Mouse (Mus musculus) layer of hippocampus, postnatal 25 days (tissue): ENCODE measurements around the gene Tcta. TPM values are rescaled to one million over a fixed set of nuclear protein-coding genes. Genes with fewer than 3 reads are reported as not detected.
"Not testable (repeated sequence)": the region's sequence is repeated elsewhere in the genome, so short reads cannot be mapped to it uniquely, and the experiment has no call there.

Experiments
- DNase-seq, 2 experiments: peaks; one replicate each; pipeline ENCODE4 v3.0.0; 2022; ENCODE audit warnings: mixed read lengths in 2 of 2, low spot score in 1 of 2; ENCODE audit errors: extremely low spot score in 1 of 2
- total RNA-seq, 2 experiments: library from RNA; stranded (reverse); gene quantifications; 2 replicates each; pipeline ENCODE4 v1.2.3; 2021

Tcta gene
- total RNA-seq, 2 experiments from 2014 or later, result 36.0 to 37.9 TPM

DNA sequence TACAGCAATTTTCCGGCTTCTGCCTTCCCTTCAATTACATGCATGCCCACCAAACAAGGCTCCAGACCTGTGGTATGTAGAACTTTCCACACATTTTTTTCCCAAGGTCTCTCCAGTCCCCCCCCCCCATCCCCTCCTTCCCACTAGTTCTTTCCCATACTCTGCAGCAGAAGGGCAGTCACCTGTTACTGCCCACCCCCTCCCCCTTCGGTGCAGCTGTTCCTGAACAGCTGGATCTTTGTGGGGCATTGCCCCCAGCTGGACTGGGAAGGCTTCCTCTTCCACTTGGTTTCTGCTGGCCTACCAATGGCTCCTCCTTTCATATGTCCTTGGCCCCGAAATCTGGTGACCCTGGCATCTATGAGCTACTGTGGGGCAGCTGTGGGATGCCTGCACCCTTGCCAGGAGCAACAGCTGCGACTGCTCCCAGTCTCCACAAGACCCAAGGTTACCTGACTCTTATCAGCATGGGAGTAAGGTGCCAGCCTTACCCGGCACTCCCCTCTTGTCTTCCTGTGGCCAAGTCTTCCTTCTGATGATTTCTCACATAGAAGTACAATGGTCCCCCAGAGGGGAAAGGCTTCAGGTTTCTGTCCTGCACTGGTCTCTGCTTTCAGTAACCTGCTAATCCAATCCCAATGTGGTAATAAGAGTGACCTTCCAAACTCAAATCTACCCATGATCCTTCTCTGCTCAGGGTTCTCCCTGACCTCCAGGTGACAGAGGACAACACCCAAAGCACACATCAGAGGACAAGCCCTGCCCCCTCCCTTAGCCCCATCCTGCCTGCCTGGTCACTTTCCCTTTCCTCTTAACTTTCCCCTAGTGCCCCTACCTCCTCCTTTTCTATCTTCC lies 31.3 kb downstream of the Tcta start:
- DNase-seq, result no peak

DNA sequence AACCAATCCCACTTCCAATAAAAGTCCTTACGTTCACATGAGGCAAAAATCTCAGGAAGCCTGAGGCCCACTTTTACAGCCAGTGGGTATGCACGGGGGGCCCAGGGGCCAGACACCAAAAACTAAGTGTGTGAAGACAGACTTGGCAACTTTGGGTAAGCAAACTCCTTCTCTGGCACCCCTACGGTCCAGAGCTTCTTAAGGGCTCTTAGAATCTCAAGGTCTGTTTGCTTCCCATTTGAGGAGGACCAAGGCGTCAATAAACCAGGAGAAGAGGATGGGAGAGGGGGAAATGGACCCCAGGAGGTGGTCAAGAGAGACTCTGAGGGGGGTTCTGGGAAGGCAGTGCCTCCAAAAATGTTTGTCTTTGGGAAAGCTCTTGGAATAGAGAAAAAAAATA lies 32.5 kb downstream of the Tcta start:
- DNase-seq, result no peak

DNA sequence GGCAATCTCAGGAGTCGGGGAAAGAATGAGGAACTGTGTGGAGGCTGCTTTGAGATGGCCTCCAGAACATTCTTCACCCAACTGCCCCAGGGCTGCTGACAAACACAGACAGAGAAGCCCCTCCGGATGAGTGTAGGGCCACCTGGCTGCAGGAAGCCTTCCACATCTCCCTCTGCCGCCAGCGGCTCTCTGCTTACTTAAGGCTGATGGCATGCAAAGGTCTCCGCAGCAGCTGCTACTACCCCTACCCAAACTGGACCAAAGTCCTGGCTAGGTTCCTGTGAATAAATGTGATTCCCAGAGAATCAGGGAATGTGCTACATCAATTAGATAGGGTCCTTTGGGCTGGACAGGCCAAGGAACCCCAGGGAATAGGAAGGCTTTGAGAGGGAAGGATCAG lies 33.3 kb downstream of the Tcta start:
- no peak for DNase-seq

DNA sequence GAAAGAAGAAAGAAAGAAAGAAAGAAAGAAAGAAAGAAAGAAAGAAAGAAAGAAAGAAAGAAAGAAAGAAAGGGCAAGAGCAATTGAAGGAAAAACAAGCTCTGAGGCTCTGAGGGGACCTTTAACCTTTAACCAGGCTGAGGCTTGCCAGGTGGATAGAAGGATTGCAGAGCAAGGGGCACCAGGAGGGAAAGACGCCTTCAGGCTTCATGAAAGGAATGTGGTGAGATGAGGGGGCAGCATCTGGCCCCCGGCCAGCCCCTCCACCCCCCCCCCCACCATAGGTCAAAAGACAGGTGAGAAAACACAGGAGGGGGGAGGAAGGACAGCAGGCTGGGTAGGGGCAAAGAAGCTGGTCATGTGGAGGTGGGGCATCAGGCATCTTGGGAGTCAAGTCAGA lies 34.0 kb downstream of the Tcta start:
- DNase-seq, result no peak

DNA sequence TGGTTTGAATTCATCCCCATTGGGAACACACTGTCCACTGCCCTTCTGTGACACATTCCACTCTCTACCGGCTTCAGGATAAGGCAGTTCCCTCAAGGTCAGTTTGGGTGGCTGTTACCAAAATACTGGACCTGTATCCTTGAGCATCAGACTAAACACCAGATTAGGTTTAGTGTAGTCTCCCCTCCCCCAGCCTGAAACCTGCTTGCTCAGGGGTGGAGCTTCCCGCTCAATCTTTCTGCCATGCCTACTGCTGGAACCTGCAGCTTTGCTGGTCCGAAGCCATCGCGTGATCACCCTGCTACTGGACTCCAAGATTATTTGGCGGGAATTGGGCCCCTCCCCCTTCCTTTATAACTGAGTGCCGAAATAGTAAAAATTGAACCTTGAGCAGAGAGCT lies 37.3 kb downstream of the Tcta start:
- not testable (repeated sequence) for DNase-seq

DNA sequence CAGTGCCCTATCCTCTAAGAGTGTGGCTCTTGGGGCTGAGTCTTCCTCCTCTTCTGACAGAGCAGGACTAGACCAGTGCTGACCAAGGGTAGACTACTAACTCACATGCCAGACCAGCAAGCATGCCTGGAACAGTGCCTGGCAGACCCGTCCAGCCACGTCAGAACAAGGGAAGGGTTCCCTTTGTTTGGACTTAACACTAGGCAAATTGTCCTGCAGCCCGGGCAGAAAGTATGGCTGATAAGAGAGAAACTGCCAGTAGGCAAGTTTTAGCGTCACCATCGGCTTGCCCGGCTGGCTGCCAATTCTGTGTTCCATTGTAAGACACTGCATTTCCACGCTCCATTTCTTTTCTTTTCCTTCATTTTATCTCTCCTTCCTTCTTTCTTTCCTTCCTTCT lies 38.3 kb downstream of the Tcta start:
- DNase-seq, result no peak

DNA sequence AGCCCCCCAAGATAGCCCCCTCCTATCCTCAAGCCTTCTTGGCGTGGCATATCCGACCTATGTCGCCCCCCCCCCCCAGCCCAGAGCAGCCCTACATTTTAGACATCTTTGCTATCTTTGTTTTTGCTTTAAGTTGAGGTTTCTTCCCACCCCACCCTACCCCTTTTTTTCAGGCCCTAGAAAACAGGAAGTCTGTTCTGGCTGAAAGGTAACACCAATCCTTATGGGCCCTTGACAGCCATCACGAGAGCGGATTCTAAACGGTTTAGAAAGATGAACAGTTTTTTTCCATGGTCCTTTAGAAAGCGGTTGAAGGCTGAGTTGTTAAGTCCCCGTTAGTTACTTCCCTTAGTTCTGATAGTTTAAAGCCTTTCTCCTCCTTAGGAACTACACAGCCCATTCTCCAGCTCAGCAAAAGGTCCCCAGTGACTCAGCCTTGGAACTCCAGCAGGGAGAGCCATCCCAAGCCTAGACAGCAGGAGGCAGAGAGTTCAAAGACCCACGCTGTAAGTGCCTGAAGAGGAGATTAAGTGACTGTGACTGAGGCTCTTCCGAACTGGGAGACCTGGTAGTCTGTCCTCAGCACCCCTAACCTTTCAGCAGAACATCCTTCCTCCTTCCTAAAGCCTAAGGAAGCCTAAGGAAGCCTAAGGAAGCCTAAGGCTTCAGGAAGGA lies 39.6 kb downstream of the Tcta start:
- DNase-seq, result no peak

DNA sequence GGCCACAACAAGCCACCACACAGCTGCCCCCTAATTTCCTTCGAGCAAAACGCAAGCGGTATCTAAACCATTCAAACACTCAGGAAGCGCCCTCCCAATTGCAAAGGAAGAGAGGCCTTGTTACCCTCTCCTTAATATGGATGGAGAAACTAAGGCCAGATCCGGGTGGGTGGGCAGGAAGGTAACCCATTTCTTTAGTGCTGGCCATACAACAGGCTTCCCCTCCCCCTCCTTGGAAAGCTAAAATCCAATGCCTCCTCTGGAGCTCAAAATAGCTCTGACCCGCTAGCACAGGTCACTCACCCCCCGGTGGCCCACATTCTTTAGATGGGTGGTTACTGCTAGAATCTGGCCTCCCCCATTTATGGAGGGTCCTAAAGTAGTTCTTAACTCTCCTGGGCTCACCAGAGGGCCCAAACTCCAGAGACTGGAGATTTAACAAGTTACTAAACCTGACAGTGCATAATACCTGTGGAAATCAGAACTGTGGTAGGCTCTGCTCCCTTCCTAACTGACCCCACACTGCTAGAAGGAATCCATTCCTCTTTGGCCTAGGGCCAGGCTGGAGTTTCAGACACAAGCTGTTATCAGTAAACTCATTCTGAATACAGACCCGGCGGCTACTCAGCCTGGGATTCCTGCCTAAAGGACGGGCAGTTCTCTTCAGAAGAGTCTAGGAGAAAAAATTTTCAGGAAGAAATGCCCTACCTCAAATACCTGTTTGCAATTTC lies 41.6 kb downstream of the Tcta start:
- DNase-seq, result peak in 1 of 2 experiments; percentile 15

DNA sequence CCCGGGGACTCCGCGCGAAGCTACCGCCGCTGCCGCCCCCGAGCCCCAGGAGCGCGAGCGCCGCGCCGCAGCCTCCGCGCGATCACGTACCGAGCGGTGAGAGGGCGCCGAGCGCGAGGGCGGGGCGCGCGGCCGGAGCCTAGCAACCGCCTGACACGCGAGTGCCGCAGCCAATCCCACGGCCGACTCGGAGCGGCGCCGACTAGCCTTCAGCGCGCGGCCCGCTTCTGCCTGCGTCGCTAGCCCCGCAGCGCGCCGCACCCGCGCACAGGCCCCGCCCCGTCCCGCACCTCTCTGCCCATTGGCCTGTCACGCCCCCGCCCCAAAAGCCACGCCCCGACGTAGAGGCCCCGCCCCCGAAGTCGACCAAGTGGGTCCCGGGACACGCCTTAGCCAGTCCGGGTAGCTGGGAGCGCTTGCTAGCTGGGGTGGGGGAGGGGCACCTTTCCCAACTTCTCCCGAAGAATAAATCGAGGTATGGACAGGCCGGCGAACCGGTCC lies 42.2 kb downstream of the Tcta start, which contains the start of gene Dag1:
TSS of gene Dag1 (minus strand) at position 269 of the 501 bp plus-strand sequence.
- peak; percentile 92 for DNase-seq

DNA sequence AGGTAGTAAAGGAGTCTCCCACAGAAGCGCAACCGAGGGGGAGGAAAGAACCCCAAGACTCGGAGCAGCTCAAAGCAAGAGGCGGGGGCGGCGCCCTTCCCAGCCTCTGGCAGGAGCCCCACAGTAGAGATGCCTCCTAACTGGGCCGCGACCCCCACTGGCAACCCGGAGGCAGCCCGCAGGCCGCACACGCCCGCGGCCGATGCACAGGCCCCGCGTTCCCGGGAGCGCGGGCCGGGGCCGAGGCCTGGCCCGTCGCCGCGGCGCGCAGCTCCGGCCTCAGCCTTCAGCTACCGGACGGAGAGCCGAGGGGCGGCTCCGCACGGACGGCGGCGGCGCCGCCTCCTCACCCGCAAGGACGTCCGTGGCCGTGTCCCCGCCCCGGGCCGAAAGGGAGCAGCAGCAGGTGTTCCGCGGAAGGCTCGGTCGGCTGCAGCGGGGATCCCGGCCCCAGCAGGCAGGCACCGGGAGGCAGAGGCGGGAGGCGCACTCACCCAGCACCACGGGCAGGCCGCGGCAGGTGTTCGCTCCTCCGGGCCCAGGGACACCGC lies 42.8 kb downstream of the Tcta start:
- peak in 1 of 2 experiments; percentile 16 for DNase-seq

DNA sequence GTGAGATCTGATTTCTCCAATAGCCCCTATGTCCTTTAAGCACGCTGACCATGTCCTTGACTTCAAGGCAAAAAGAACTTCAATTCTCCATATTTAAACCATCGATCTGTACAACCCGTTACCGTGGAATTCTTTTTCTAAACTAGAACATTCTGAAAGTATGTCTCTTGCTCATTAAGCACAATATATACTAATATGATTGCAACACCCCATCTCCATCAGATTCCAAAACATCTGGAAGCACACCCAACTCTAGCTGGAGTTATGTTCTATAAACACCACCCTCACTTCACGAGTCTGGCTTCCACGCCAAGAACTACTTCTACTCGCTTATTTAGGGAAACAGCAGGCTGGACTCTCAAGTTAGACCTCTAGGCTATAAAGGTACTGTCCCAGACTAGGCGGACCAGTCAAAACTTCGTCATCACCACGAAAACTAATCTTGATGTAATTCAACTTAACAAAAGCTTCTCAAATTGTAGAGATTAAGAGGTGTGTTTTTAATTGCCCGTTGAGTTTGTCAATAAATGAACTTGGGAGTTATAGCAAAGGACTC lies 43.4 kb downstream of the Tcta start:
- no peak for DNase-seq

DNA sequence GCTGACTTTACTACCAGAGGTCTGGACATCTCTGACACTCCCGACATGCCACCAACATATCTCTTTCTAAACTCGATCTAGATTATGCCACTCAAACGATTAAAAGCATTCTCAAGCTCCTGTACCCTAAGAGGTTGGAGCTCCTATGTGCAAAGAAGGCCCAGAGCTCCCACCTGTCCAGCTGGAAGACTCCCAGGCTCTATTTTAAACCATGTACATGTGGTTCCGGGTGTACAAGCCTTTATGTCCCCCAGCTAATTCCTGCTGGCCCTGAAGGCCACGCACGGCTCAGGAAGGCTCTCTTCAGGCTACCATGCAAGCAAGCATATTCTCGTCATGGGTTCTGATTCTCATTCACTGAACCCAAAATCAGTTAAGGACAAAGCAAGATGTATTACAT lies 44.1 kb downstream of the Tcta start:
- no peak for DNase-seq

DNA sequence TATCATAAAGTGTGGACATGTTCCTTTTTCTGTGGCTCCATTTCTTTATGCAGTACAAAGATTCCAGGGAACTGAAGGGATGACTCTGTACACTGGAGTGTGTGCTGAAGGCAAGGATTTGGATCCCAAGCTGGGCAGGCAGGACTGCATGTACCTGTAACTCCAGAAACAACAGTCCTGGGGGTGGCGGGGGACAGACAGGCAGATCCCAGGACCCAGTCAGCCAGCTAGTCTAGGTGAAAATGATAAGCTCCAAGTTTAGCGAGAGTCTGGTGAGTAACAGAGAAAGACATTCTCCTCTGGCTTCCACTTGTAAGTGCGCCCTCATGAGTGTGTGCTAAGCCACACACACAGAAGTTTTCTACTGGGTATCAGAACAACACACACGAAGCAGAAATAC lies 45.4 kb downstream of the Tcta start:
- DNase-seq, result no peak

Other genes starting within 250 kb of the Tcta start
- gene Mst1, start 225.7 kb downstream of the Tcta start, total RNA-seq, result not detected
- 10 to 100 TPM; 95.1 to 97.3 TPM for gene Rnf123, start 222.8 kb downstream of the Tcta start, total RNA-seq
- gene Apeh, start 211.6 kb downstream of the Tcta start, total RNA-seq, result 10 to 100 TPM; 32.0 to 32.7 TPM
- 100 to 1,000 TPM; 190 to 242 TPM for gene Bsn, start 115.8 kb downstream of the Tcta start, total RNA-seq
- gene Dag1, start 42.2 kb downstream of the Tcta start, total RNA-seq, result 10 to 100 TPM; 90.4 to 95.2 TPM
- 100 to 1,000 TPM in 1 of 2 experiments, 10 to 100 TPM in 1; 93.0 to 121 TPM for gene Nicn1, start 15.7 kb downstream of the Tcta start, total RNA-seq
- 10 to 100 TPM; 28.5 to 31.6 TPM for gene Amt, start 9.3 kb downstream of the Tcta start, total RNA-seq
- 100 to 1,000 TPM; 167 to 187 TPM for gene Rhoa, start within 50 bp of the Tcta start, total RNA-seq
- gene Gpx1, start 32.7 kb upstream of the Tcta start, total RNA-seq, result 10 to 100 TPM; 64.8 to 76.7 TPM
- 100 to 1,000 TPM; 102 to 108 TPM for gene Usp4, start 41.7 kb upstream of the Tcta start, total RNA-seq
- 1 to 10 TPM; 1.4 to 2.4 TPM for gene 1700102P08Rik, start 86.6 kb upstream of the Tcta start, total RNA-seq
- under 1 TPM; 0.10 to 0.16 TPM for gene Ccdc36, start 122.3 kb upstream of the Tcta start, total RNA-seq
- not detected for gene BC048562, start 130.3 kb upstream of the Tcta start, total RNA-seq
- 10 to 100 TPM; 28.4 to 41.1 TPM for gene Ccdc71, start 154.4 kb upstream of the Tcta start, total RNA-seq
- gene Klhdc8b, start 155.4 kb upstream of the Tcta start, total RNA-seq, result 10 to 100 TPM; 17.6 to 21.3 TPM
- 10 to 100 TPM; 25.9 to 27.8 TPM for gene Lamb2, start 173.6 kb upstream of the Tcta start, total RNA-seq
- 100 to 1,000 TPM; 127 to 155 TPM for gene Usp19, start 184.4 kb upstream of the Tcta start, total RNA-seq
- gene Qars, start 201.5 kb upstream of the Tcta start, total RNA-seq, result 10 to 100 TPM; 76.6 to 82.5 TPM
- gene Qrich1, start 210.6 kb upstream of the Tcta start, total RNA-seq, result 100 to 1,000 TPM; 133 to 142 TPM